Mouse (Mus musculus): ENCODE measurements around the gene Uggt2. TPM values are rescaled to one million over a fixed set of nuclear protein-coding genes. Genes with fewer than 3 reads are reported as not detected.

Uggt2 gene
- polyA plus RNA-seq, 1 experiment: 0.57 TPM

DNA sequence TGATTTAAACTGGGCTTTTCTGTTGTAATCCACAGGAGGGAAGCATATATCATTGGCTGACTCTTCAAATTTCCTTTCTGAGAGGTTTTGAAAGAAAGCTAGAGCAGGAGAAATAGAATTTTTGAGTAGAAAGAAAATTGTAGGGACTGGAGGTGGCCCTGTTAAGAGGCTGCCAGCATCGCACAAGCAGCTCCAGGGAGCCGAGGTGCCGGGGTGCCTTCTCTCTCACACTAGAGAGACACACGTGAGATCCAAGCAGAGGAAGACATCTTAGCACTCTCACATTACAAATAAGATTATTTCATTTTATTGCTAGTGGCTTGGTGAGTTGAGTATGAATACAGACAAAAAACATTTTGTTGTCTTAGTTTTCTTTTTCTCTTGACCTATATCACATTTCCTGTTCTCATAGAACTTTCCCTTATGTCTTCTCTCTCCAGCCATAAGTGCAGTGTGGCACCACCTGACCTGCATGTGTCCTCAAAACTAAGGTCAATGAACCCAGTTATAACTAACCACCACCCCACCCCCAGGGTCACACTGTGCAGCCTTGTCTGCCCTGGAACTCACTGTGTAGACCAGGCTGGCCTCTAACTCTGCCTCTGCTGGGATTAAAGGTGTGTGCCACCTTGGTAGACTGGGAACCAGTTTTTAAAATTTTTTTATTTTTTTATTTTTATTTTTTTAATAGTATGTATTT, 158.3 kb downstream of the Uggt2 start:
- Histone ChIP-seq H3K4me3 (ENCODE audit: extremely low read depth, insufficient read depth, insufficient read length) (no peak overlapping the region), H3K36me3 (ENCODE audit: control insufficient read depth, insufficient read depth, low read length) (no peaks in the 10 kb centered on the region), H3K27ac (ENCODE audit: insufficient read depth, low read length) (peak overlapping the region; percentile 66), H3K27me3 (ENCODE audit: control insufficient read depth, insufficient read depth, low read length) (no peaks in the 10 kb centered on the region), H3K4me1 (ENCODE audit: control insufficient read depth, insufficient read depth, insufficient read length) (peaks cover 23% of the 10 kb centered on the region)
- WGBS: 70% methylated on average over 4 of the region's 4 CpGs
- TF ChIP-seq POLR2A (IDR thresholded peaks at IDR 0.05; ENCODE audit: low read depth, low read length) (no peak), CTCF (IDR thresholded peaks at IDR 0.05; ENCODE audit: extremely low read depth, insufficient read depth, insufficient read length, insufficient replicate concordance) (no peak)
- no peak for DNase-seq (ENCODE audit: low read depth in 1 of 2, low spot score in 2 of 2)

DNA sequence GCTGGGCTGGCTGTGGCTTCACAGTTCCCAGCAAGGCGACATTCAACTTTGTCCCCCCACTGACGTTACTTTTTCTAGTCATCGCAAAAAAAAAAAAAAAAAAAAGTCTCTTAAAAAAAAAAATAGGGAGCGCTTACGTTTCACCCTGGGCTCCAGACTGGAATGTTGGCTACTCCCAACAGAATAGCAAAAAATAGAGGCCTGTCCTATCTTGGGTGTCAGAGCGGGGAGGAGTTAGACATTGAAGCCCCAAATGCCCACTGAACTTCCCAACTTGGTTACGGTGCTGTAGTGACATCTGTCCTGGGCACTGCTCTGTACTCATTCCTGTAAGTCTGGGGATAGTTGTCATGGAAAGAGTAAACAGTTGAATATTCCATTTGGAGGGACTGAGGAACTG, 160.7 kb downstream of the Uggt2 start:
- Histone ChIP-seq H3K27ac (ENCODE audit: insufficient read depth, low read length) (peak overlapping the region; percentile 92), H3K27me3 (ENCODE audit: control insufficient read depth, insufficient read depth, low read length) (no peaks in the 10 kb centered on the region), H3K4me3 (ENCODE audit: extremely low read depth, insufficient read depth, insufficient read length) (peak overlapping the region; percentile 94), H3K4me1 (ENCODE audit: control insufficient read depth, insufficient read depth, insufficient read length) (peaks cover 21% of the 10 kb centered on the region), H3K36me3 (ENCODE audit: control insufficient read depth, insufficient read depth, low read length) (no peaks in the 10 kb centered on the region)
- TF ChIP-seq CTCF (IDR thresholded peaks at IDR 0.05; ENCODE audit: extremely low read depth, insufficient read depth, insufficient read length, insufficient replicate concordance): no peak
- no peak for TF ChIP-seq POLR2A (IDR thresholded peaks at IDR 0.05; ENCODE audit: low read depth, low read length)
- WGBS: 2% methylated on average over 7 of the region's 7 CpGs
- DNase-seq (ENCODE audit: low read depth in 1 of 2, low spot score in 2 of 2): no peak

DNA sequence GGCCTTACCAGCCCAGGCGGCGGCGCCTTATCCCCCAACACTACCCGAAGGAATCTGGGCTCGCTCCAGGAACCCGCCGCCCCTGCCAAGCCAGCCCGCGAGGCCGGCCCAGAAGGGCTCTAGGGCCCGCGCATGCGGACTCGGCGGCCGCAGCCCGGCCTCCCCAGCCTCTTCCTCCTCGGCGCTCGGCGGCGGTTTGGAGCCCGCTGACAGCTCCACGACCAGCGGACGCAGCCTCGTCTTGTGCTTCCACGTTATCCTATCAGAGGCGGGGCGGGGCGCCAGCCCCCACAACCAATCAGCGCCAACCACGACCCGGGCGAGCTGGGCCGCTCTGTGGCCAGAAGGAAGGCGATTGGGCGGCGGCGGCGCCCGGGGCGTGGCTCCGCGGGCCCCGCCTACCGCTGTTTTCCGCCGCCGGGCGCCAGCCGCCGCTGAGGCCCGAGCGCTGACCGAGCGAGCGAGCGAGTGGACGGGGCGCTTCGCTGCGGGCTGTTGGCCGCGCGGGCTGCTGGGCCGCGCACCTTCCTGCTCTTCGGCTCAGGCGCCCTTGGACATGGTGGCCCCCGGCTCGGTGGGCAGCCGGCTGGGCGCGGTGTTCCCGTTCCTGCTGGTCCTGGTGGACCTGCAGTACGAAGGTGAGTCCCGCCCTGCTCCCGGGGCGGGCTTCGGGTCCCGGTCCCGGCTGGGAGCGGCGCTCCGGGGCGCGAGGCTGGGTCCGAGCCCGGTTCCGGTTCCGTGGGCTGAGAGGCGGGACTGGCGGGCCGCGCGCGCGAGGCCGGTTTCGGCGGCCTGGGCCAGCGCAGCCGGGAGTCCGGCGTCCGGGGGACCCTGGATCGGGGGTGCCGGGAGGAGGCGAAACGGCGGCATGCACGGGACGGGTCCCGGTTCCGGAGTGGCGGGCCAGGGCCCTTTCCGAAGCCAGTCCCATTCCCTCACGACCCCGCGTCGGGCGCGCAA, 161.4 kb downstream of the Uggt2 start, which contains the start of gene Dnajc3:
Dnajc3 (plus strand) TSS at position 444 of the 960 bp plus-strand sequence.
- peak; percentile 95 to 100 for DNase-seq (ENCODE audit: low read depth in 1 of 2, low spot score in 2 of 2)
- no peak for TF ChIP-seq CTCF (IDR thresholded peaks at IDR 0.05; ENCODE audit: extremely low read depth, insufficient read depth, insufficient read length, insufficient replicate concordance)
- TF ChIP-seq POLR2A (IDR thresholded peaks at IDR 0.05; ENCODE audit: low read depth, low read length): peak; percentile 86
- under 1% methylated on average over 119 of the region's 124 CpGs for WGBS
- Histone ChIP-seq H3K4me3 (ENCODE audit: extremely low read depth, insufficient read depth, insufficient read length) (peak within 1 kb of the TSS; percentile 94), H3K27ac (ENCODE audit: insufficient read depth, low read length) (peak within 1 kb of the TSS; percentile 92), H3K36me3 (ENCODE audit: control insufficient read depth, insufficient read depth, low read length) (no peaks in the 10 kb centered on the region), H3K4me1 (ENCODE audit: control insufficient read depth, insufficient read depth, insufficient read length) (peaks cover 23% of the 10 kb centered on the region), H3K27me3 (ENCODE audit: control insufficient read depth, insufficient read depth, low read length) (no peaks in the 10 kb centered on the region)

DNA sequence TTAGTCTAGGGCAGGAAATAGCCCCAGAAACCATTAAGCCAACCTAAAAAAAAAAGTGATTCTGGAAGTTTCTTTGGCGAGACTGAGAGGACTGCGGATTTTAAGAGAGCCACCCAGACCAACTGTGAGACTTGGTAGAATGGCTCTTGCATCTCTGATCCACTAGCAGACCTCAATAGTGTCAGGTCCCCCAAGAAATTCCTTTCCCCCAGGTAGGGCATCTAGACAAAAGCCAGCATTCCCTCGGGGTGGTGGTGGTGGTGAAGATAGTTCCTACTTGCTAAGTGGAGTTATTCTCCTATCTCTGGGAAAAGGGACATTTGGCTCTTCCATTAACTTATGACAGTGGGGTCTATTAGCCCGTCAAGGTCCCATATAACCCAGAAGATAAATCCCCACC, 162.3 kb downstream of the Uggt2 start:
- Histone ChIP-seq H3K27ac (ENCODE audit: insufficient read depth, low read length) (peak overlapping the region; percentile 92; the same call in 1 of the 2 replicates), H3K4me3 (ENCODE audit: extremely low read depth, insufficient read depth, insufficient read length) (peak overlapping the region; percentile 68), H3K36me3 (ENCODE audit: control insufficient read depth, insufficient read depth, low read length) (no peaks in the 10 kb centered on the region), H3K27me3 (ENCODE audit: control insufficient read depth, insufficient read depth, low read length) (no peaks in the 10 kb centered on the region), H3K4me1 (ENCODE audit: control insufficient read depth, insufficient read depth, insufficient read length) (peaks cover 20% of the 10 kb centered on the region)
- 32% methylated on average over 4 of the region's 4 CpGs for WGBS
- no peak for TF ChIP-seq CTCF (IDR thresholded peaks at IDR 0.05; ENCODE audit: extremely low read depth, insufficient read depth, insufficient read length, insufficient replicate concordance)
- TF ChIP-seq POLR2A (IDR thresholded peaks at IDR 0.05; ENCODE audit: low read depth, low read length): no peak
- no peak for DNase-seq (ENCODE audit: low read depth in 1 of 2, low spot score in 2 of 2)

DNA sequence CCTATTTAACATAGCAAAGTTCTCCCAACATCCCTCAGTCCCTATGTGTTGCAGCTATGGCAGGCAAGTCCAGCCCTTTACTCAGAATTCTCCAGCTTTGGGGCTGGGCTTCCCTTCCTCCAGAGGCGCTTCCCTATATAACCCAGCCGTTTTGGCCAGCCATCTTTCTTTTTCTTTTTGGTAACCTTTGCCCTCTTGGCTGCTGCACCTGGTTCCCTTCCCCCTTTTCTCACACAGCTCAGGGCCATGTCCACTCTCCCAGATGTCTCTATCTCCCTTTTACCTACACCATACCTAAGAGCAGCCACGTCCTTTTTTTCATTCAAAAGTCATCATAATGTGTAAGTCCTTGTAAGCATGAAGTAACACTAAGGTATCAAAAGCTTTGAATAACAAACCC, 163.0 kb downstream of the Uggt2 start:
- H3K27ac ChIP-seq (ENCODE audit: insufficient read depth, low read length): no peak overlapping the region
- H3K36me3 ChIP-seq (ENCODE audit: control insufficient read depth, insufficient read depth, low read length): no peaks in the 10 kb centered on the region
- peaks cover 18% of the 10 kb centered on the region for H3K4me1 ChIP-seq (ENCODE audit: control insufficient read depth, insufficient read depth, insufficient read length)
- 78% methylated on average over 3 of the region's 3 CpGs for WGBS
- H3K4me3 ChIP-seq (ENCODE audit: extremely low read depth, insufficient read depth, insufficient read length): no peak overlapping the region
- H3K27me3 ChIP-seq (ENCODE audit: control insufficient read depth, insufficient read depth, low read length): no peaks in the 10 kb centered on the region
- no peak for DNase-seq (ENCODE audit: low read depth in 1 of 2, low spot score in 2 of 2)
- no peak for TF ChIP-seq CTCF (IDR thresholded peaks at IDR 0.05; ENCODE audit: extremely low read depth, insufficient read depth, insufficient read length, insufficient replicate concordance)
- TF ChIP-seq POLR2A (IDR thresholded peaks at IDR 0.05; ENCODE audit: low read depth, low read length): no peak

Other genes starting within 250 kb of the Uggt2 start
- 5.9 and 6.2 TPM in 2 replicates for gene Dzip1, start 174.0 kb downstream of the Uggt2 start, polyA plus RNA-seq (2012; rRNA removed)
- 9.6 and 10.0 TPM in 2 replicates for gene Dnajc3, start 161.5 kb downstream of the Uggt2 start, polyA plus RNA-seq (2012; rRNA removed)
- gene Hs6st3, start 38.9 kb upstream of the Uggt2 start, polyA plus RNA-seq (2012; rRNA removed): not detected in 2 replicates